Mouse (Mus musculus): ENCODE measurements around the gene Unk. TPM values are rescaled to one million over a fixed set of nuclear protein-coding genes. Genes with fewer than 3 reads are reported as not detected.

Unk gene
- polyA plus RNA-seq (2015; fragmentation: Illumina TruSeq; extraction: RNeasy Lipid Tissue Mini Kit (QIAGEN cat#74804); ENCODE audit: low read depth, low replicate concordance) = 13.7 TPM

DNA sequence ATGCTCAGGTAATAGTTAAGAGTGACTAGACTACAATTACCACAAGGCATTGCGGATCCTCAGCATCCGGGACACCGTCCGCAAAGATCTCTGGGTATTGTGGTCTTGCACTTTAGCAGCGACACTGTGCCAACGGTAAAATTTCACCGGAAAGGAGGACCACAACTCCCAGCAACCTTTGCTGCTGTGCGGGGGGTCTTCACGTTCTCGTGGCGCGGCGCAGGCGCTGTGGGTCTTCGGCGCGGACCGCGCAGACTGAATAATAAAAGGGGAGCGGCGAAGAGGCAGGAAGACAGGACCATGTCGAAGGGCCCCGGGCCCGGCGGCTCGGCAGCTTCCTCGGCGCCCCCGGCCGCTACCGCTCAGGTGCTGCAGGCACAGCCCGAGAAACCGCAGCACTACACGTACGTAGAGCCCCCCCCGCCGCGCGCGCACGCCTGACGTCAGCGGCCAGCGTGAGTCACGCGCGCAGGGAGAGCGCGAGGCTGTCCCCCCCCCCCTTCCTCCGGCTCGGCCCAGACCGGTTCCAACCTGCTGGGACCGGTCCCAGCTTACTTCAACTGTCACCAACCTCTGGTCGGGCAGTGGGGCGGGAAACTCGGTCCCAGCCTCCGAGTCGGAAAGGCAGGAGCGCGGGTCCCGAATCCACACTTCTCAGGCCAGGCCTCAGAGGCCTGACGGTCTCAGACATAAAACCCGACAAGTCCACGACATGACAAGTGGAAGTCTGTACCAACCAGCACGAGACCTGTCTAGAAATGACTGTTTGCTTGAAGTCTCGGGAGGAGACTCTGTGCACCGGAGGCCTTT is at the start of gene Unk:
Unk (plus strand) TSS at position 235 of the 810 bp plus-strand sequence.

DNA sequence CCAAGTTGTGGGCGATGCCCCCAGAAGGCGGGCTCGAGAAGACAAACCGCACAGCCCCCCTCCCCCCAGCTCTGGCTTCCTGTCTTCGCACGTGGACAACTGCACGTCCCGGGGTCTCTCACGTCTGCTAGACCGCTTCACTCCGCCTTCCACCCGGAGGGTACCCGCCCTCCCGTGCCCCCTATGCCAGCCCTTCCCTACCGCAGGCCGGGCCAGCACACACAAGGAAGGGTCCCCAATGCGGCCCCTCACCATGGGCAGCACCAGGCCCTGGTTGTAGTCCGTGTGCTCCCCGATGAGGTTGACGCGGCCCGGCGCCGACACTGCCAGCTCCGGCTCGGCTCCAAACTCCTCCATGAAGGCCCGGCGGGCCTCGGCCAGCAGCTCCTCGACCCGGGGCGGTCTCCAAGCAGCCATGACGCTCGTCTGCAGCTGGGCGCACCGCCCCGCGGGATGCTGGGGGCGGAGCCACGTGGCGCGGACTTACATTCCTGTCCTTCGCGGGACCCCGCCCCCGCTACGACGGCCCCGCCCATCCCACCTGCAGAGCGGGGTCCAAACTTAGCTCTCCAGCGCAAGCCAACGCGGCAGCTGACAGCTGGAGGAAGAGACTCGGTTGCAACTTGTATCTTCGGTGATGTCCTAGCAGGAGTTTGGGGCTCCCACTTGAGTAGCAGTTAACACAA is 17.7 kb upstream of the Unk start, which contains the start of gene Galk1:
Galk1 (minus strand) TSS at position 458 of the 686 bp plus-strand sequence.

DNA sequence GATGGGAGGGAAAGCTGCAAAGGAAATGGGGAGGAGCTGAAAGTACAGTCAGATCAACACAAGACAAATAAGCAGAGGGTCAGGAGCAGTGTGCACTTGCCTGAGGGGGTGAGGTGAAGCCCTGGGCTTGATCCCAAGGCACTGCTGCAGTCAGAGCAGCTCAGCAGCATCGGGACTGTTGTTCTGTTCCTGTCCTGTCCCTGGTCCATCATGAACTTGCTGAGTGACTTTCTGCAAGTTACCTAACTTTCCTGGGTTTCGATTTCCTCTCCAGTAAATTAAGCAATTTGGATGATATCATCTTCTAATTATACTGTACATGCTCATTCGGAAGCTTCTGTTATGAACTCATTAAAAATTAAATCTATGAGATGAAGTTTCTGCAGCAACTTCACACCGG is 2.4 kb upstream of the Unk start, which contains the start of gene H3f3b:
H3f3b (minus strand) TSS at position 207 of the 400 bp plus-strand sequence.

DNA sequence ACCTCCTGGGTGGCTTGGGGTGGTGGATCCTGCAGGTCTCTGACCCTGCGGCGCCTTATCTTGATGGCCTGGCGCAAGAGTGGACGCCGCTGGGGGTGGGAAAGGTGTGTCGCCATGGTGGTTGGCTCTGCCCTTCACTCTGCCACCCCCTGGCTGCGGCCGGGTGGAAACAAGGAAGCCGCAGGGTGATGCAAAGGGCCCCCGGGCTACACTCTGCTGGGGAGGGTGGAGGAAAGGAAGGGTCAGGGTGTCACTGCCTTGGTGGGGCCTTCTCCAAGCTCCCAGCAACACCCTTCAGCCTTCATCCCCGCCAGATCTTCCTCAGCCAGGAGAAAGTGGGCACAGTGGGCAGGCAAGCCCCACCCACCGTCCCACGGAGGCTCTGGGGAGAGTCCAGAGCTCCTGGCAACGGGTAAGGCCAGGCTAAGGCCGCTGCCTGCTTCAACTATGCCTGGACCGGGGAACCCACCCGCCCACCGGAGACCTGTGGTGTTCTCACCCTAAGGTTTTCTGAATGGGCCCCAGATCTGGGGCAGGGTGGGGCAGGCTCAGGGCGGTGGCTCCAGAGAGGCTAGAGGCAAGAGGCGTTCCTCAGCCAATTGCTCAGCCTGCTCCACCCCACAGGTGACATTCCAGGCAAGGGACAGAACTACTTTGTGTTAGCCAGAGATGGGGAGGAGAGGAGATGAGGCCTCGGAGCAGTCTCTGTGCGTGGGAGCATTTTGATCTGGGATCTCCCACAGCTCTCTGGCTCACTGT is 47.5 kb downstream of the Unk start, which contains the start of gene Unc13d:
Unc13d (minus strand) TSS at position 516 of the 759 bp plus-strand sequence.

DNA sequence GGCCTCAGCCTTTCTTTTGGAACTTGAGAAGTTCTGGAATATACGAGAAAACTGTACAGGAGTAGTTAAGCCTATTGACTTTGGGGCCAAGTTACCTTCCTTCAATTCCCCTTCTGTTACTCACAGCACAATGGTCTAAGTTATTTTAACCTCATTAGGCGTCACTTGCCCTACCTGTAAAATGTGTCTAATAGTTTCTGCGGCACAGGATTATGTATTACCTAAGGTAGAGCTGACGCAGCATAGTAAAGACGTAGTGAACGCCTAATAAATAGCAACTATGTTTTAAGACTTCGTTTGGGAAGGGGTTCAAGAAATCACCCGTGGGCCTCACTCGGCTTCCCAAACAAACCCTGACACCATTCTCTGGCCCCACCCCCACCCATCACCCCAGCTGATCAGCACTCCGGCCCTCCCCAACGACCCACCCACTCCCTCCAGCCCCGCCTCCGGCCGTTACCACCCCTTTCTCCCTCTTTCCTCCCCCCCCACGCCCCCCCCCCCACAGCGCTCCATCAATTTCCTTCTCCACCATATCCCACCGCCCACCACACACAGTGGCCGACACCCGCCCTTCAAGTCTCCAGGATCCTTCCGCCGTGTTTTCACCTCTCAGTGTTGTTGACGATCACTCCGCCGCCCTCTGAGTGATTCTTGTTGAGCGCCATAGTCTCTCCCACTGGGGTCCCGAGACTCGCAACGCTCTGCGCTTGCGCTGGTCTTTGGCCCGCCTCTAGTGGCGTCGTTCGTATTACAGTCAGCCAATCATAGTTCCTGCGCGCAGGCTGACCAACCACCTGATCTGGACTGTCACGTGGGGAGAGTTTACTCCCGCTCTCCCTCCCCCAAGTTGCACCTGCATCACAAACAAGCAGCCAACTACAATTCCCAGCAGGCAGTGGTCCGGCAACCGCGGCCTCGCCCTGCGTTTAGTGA is 56.4 kb downstream of the Unk start, which contains the start of gene Wbp2:
Wbp2 (minus strand) TSS at position 738 of the 936 bp plus-strand sequence.

Other genes with a start within 250 kb of the Unk start
- gene Caskin2, start 216.7 kb upstream of the Unk start, polyA plus RNA-seq (2015; fragmentation: Illumina TruSeq; extraction: RNeasy Lipid Tissue Mini Kit (QIAGEN cat#74804); ENCODE audit: low read depth, low replicate concordance) = 13.2 TPM
- gene Tsen54, start 215.6 kb upstream of the Unk start, polyA plus RNA-seq (2015; fragmentation: Illumina TruSeq; extraction: RNeasy Lipid Tissue Mini Kit (QIAGEN cat#74804); ENCODE audit: low read depth, low replicate concordance) = 10.9 TPM
- 5.6 TPM for gene Llgl2, start 206.3 kb upstream of the Unk start, polyA plus RNA-seq (2015; fragmentation: Illumina TruSeq; extraction: RNeasy Lipid Tissue Mini Kit (QIAGEN cat#74804); ENCODE audit: low read depth, low replicate concordance)
- 0.82 TPM for gene Myo15b, start 171.9 kb upstream of the Unk start, polyA plus RNA-seq (2015; fragmentation: Illumina TruSeq; extraction: RNeasy Lipid Tissue Mini Kit (QIAGEN cat#74804); ENCODE audit: low read depth, low replicate concordance)
- gene Smim5, start 130.4 kb upstream of the Unk start, polyA plus RNA-seq (2015; fragmentation: Illumina TruSeq; extraction: RNeasy Lipid Tissue Mini Kit (QIAGEN cat#74804); ENCODE audit: low read depth, low replicate concordance) = 0.70 TPM
- gene Smim6, start 118.3 kb upstream of the Unk start, polyA plus RNA-seq (2015; fragmentation: Illumina TruSeq; extraction: RNeasy Lipid Tissue Mini Kit (QIAGEN cat#74804); ENCODE audit: low read depth, low replicate concordance) = not detected
- gene Sap30bp, start 97.0 kb upstream of the Unk start, polyA plus RNA-seq (2015; fragmentation: Illumina TruSeq; extraction: RNeasy Lipid Tissue Mini Kit (QIAGEN cat#74804); ENCODE audit: low read depth, low replicate concordance) = 55.3 TPM
- 19.8 TPM for gene Recql5, start 96.8 kb upstream of the Unk start, polyA plus RNA-seq (2015; fragmentation: Illumina TruSeq; extraction: RNeasy Lipid Tissue Mini Kit (QIAGEN cat#74804); ENCODE audit: low read depth, low replicate concordance)
- gene Itgb4, start 55.6 kb upstream of the Unk start, polyA plus RNA-seq (2015; fragmentation: Illumina TruSeq; extraction: RNeasy Lipid Tissue Mini Kit (QIAGEN cat#74804); ENCODE audit: low read depth, low replicate concordance) = 8.7 TPM
- gene Galk1, start 17.6 kb upstream of the Unk start, polyA plus RNA-seq (2015; fragmentation: Illumina TruSeq; extraction: RNeasy Lipid Tissue Mini Kit (QIAGEN cat#74804); ENCODE audit: low read depth, low replicate concordance) = 17.0 TPM
- 240 TPM for gene H3f3b, start 2.4 kb upstream of the Unk start, polyA plus RNA-seq (2015; fragmentation: Illumina TruSeq; extraction: RNeasy Lipid Tissue Mini Kit (QIAGEN cat#74804); ENCODE audit: low read depth, low replicate concordance)
- 0.76 TPM for gene Unc13d, start 47.6 kb downstream of the Unk start, polyA plus RNA-seq (2015; fragmentation: Illumina TruSeq; extraction: RNeasy Lipid Tissue Mini Kit (QIAGEN cat#74804); ENCODE audit: low read depth, low replicate concordance)
- 423 TPM for gene Wbp2, start 56.7 kb downstream of the Unk start, polyA plus RNA-seq (2015; fragmentation: Illumina TruSeq; extraction: RNeasy Lipid Tissue Mini Kit (QIAGEN cat#74804); ENCODE audit: low read depth, low replicate concordance)
- gene Trim47, start 96.9 kb downstream of the Unk start, polyA plus RNA-seq (2015; fragmentation: Illumina TruSeq; extraction: RNeasy Lipid Tissue Mini Kit (QIAGEN cat#74804); ENCODE audit: low read depth, low replicate concordance) = 4.4 TPM
- 3.2 TPM for gene Trim65, start 100.8 kb downstream of the Unk start, polyA plus RNA-seq (2015; fragmentation: Illumina TruSeq; extraction: RNeasy Lipid Tissue Mini Kit (QIAGEN cat#74804); ENCODE audit: low read depth, low replicate concordance)
- 64.8 TPM for gene Mrpl38, start 108.5 kb downstream of the Unk start, polyA plus RNA-seq (2015; fragmentation: Illumina TruSeq; extraction: RNeasy Lipid Tissue Mini Kit (QIAGEN cat#74804); ENCODE audit: low read depth, low replicate concordance)
- gene Fbf1, start 137.8 kb downstream of the Unk start, polyA plus RNA-seq (2015; fragmentation: Illumina TruSeq; extraction: RNeasy Lipid Tissue Mini Kit (QIAGEN cat#74804); ENCODE audit: low read depth, low replicate concordance) = 37.6 TPM
- 58.6 TPM for gene Ten1, start 168.5 kb downstream of the Unk start, polyA plus RNA-seq (2015; fragmentation: Illumina TruSeq; extraction: RNeasy Lipid Tissue Mini Kit (QIAGEN cat#74804); ENCODE audit: low read depth, low replicate concordance)
- 119 TPM for gene Acox1, start 168.7 kb downstream of the Unk start, polyA plus RNA-seq (2015; fragmentation: Illumina TruSeq; extraction: RNeasy Lipid Tissue Mini Kit (QIAGEN cat#74804); ENCODE audit: low read depth, low replicate concordance)
- gene Evpl, start 207.8 kb downstream of the Unk start, polyA plus RNA-seq (2015; fragmentation: Illumina TruSeq; extraction: RNeasy Lipid Tissue Mini Kit (QIAGEN cat#74804); ENCODE audit: low read depth, low replicate concordance) = 1.3 TPM
- gene Srp68, start 243.9 kb downstream of the Unk start, polyA plus RNA-seq (2015; fragmentation: Illumina TruSeq; extraction: RNeasy Lipid Tissue Mini Kit (QIAGEN cat#74804); ENCODE audit: low read depth, low replicate concordance) = 58.8 TPM